In genomic region chr17:12941543-12942260, GRCm38 (mm10) we compare ENCODE assay signal across 24 mouse cellular contexts. TPM values are rescaled to one million over a fixed set of nuclear protein-coding genes. Genes with fewer than 3 reads are reported as not detected.
"Had no signal": no experiment of that assay in that cellular context is flagged by ENCODE, and none has a peak within 500 bp of the region (broad histone marks: within the 10 kb centered on the region; RNA-seq: fewer than 3 reads in every experiment).

No protein-coding gene starts in this region.

- H3K9ac ChIP-seq: liver, embryonic 13.5 days; lung, embryonic 14.5 days; midbrain, embryonic 12.5 days; neural tube, embryonic 13.5 days had no signal

- H3K27me3 ChIP-seq: liver, embryonic 13.5 days; megakaryocyte, embryonic 14.5 days; midbrain, embryonic 12.5 days; neural tube, embryonic 13.5 days had no signal

- DNase-seq: kidney, adult 2 months; kidney, postnatal 25 days; layer of hippocampus, adult 9-11 months; layer of hippocampus, postnatal 36 days; liver, embryonic 13.5 days; lung, embryonic 14.5 days; retina, postnatal 1 day; right cerebral cortex, postnatal 25 days; spleen, adult 18-20 months; thymus, adult 2 months; thymus, postnatal 14 days; thymus, postnatal 4 days had no signal

- ATAC-seq: intestine, postnatal 0 days; lung, postnatal 0 days; midbrain, embryonic 16.5 days had no signal

- H3K4me3 ChIP-seq: layer of hippocampus, adult 2 months; left cerebral cortex, adult 2 months; liver, embryonic 13.5 days; midbrain, embryonic 12.5 days; neural tube, embryonic 13.5 days had no signal

- H3K27ac ChIP-seq: kidney, postnatal 0 days; layer of hippocampus, adult 2 months; left cerebral cortex, adult 2 months; liver, embryonic 13.5 days; macrophage; midbrain, embryonic 12.5 days; neural tube, embryonic 13.5 days; stomach, postnatal 0 days had no signal

- H3K4me2 ChIP-seq: lung, embryonic 14.5 days; midbrain, embryonic 12.5 days; neural tube, embryonic 13.5 days had no signal

- H3K9me3 ChIP-seq: liver, embryonic 13.5 days; megakaryocyte, embryonic 14.5 days; midbrain, embryonic 12.5 days; neural tube, embryonic 13.5 days had no signal

RNA-seq across cellular contexts. Expression of gene Acat3, which starts 1.3 kb away (rescaled TPM):
- total RNA-seq: monocyte, adult 5-6 weeks had no signal

RNA-seq across cellular contexts. Expression of gene Pnldc1, which starts 31.7 kb away (rescaled TPM):
- total RNA-seq: monocyte, adult 5-6 weeks had no signal
- polyA plus RNA-seq: macrophage had no signal
